ENCODE assay signal across 20 mouse cellular contexts in the genomic region with DNA sequence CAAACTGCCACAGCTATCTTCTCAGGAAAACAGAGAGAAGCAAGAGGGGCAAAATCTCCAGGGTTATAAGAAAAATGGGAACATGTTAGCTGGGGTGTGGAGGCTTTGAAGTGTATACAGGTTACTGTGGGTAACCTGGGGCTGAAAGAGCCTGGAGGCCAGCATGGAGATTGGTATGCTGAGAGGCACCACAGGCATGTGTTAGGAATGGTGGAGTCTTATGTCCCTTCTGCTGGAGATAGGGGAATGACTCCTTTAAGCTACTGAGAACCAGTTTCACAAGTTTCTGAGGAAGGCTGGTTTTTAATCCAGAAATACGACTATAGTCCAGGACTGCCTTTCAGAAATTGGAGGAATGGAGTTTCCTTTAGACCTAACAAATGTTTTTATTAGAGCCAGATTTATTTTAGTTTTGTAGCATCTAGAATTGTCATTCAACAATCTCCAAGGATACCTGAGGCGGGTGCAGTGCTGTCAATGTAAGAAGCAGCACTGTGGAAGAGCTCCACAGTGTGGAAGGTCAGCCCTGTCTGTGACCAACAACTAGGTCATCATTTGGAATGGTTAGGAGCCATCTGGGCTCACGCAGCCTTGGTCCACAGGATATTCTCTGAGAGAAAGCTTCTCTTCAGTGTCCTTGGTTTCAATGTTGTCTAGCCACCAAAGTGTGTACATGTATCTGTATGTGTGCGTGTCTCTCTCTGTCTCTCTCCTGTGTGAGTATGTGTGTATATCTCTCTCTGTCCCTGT. TPM values are rescaled to one million over a fixed set of nuclear protein-coding genes. Genes with fewer than 3 reads are reported as not detected.
DNase-seq lines count a peak whose midpoint lies in the region; ATAC-seq lines count a peak whose summit lies in the region.
"Had no signal": no experiment of that assay in that cellular context is flagged by ENCODE, and none has a peak within 500 bp of the region (broad histone marks: within the 10 kb centered on the region; RNA-seq: fewer than 3 reads in every experiment).

No protein-coding gene starts in this region.

- ATAC-seq in frontal cortex, adult (ENCODE audit: low TSS enrichment): no peak
- ATAC-seq: forebrain, embryonic 14.5 days; hindbrain, embryonic 16.5 days; intestine, embryonic 15.5 days; midbrain, embryonic 15.5 days; Patski had no signal

- DNase-seq in adrenal gland, postnatal 25 days: peak; percentile 9
- no peak for DNase-seq in adrenal gland, postnatal 4 days (ENCODE audit: low spot score in 2 of 2)
- DNase-seq in lung, adult 18-20 months: peak; percentile 50 to 69
- DNase-seq in lung, postnatal 14 days: no peak
- DNase-seq in lung, postnatal 36 days: peak; percentile 56
- no peak for DNase-seq in right cerebral cortex, postnatal 14 days
- DNase-seq: cerebellum, adult 18-20 months; cerebellum, postnatal 14 days; kidney, adult 8-10 months; kidney, postnatal 14 days; liver; retina, postnatal 1 day; thymus, adult 2 months had no signal

RNA-seq across cellular contexts. Expression of gene Liph, which starts 4.7 kb away (rescaled TPM):
- total RNA-seq in adrenal gland, postnatal 25 days (2021): 0.33 and 1.5 TPM in 2 replicates
- under 1 TPM; 0.42 to 0.59 TPM for total RNA-seq in adrenal gland, postnatal 4 days (2021)
- total RNA-seq: gastrocnemius, adult 8-10 months had no signal

RNA-seq across cellular contexts. Expression of gene Senp2, which starts 9.2 kb away (rescaled TPM):
- total RNA-seq in adrenal gland, postnatal 25 days (2021): 36.0 and 40.1 TPM in 2 replicates
- total RNA-seq in adrenal gland, postnatal 4 days (2021): 10 to 100 TPM; 48.8 to 50.9 TPM

RNA-seq across cellular contexts. Expression of gene Tmem41a, which starts 52.8 kb away (rescaled TPM):
- total RNA-seq in adrenal gland, postnatal 25 days (2021): 16.6 and 26.6 TPM in 2 replicates
- 10 to 100 TPM; 20.0 to 20.4 TPM for total RNA-seq in adrenal gland, postnatal 4 days (2021)

Comparison
In these comparisons a context has a peak if more than half of its experiments do, and no peak if none do; other contexts are left out.
1. DNase-seq: peak in adrenal gland, postnatal 25 days (single experiment), lung, adult 18-20 months (2 of 2) and lung, postnatal 36 days (single experiment); none in adrenal gland, postnatal 4 days (0 of 2), lung, postnatal 14 days (single experiment) and right cerebral cortex, postnatal 14 days (single experiment).